Mouse (Mus musculus) MEL (cell line): ENCODE results near the gene Umad1. TPM values are rescaled to one million over a fixed set of nuclear protein-coding genes. Genes with fewer than 3 reads are reported as not detected.

Experiments used
- DNase-seq: peaks from one replicate; pipeline ENCODE4 v3.0.0; 2011; ENCODE audit warnings: low read depth, low spot score
- H3K27ac ChIP-seq: 2 replicates; pipeline ENCODE4 v1.5.1; 2012; ENCODE audit warnings: low read depth, mild to moderate bottlenecking, control low read depth, low read length, moderate library complexity; ENCODE audit not compliant: control insufficient read depth
- H3K27me3 ChIP-seq, 2 experiments: fragments of 150-350 bp in 1 of 2; sonication (generic) in 1 of 2; 2 replicates each; pipeline ENCODE4 v1.6.1; 2012; ENCODE audit warnings: low read length in 2 of 2, mild to moderate bottlenecking in 2 of 2, improper control_type of control experiment in 1 of 2, moderate library complexity in 1 of 2; ENCODE audit not compliant: insufficient read depth in 2 of 2, control insufficient read depth in 1 of 2
- H3K36me3 ChIP-seq, 2 experiments: 2 replicates each; pipeline ENCODE4 v1.6.1; 2012 to 2014; ENCODE audit warnings: low read length in 2 of 2, improper control_type of control experiment in 1 of 2, inconsistent platforms in 1 of 2, mild to moderate bottlenecking in 1 of 2; ENCODE audit not compliant: insufficient read depth in 2 of 2, control insufficient read depth in 1 of 2
- H3K4me1 ChIP-seq, 2 experiments: fragments of 150-350 bp in 1 of 2; sonication (generic) in 1 of 2; 2 replicates each; pipeline ENCODE4 v1.6.1; 2012; ENCODE audit warnings: low read length in 2 of 2, improper control_type of control experiment in 1 of 2, mild to moderate bottlenecking in 1 of 2; ENCODE audit not compliant: insufficient read depth in 2 of 2, control insufficient read depth in 1 of 2
- H3K4me3 ChIP-seq, 2 experiments: fragments of 150-350 bp in 1 of 2; sonication (generic) in 1 of 2; 2 replicates each; pipeline ENCODE4 v1.5.1; 2012; ENCODE audit warnings: low read depth in 2 of 2, low read length in 2 of 2, mild to moderate bottlenecking in 2 of 2, moderate library complexity in 2 of 2, control low read depth in 1 of 2, improper control_type of control experiment in 1 of 2; ENCODE audit not compliant: control insufficient read depth in 1 of 2, insufficient read depth in 1 of 2
- H3K79me2 ChIP-seq: 2 replicates; pipeline ENCODE4 v1.6.1; 2012; ENCODE audit warnings: mild to moderate bottlenecking, low read length, moderate library complexity; ENCODE audit not compliant: control insufficient read depth, poor library complexity, insufficient read depth
- H3K9ac ChIP-seq: 2 replicates; pipeline ENCODE4 v1.6.1; 2012; ENCODE audit warnings: low read depth, mild to moderate bottlenecking, control low read depth, low read length, moderate library complexity; ENCODE audit not compliant: control insufficient read depth, poor library complexity, severe bottlenecking
- H3K9me3 ChIP-seq: fragments of 150-350 bp; sonication (generic); replicated peaks from 2 replicates; pipeline ENCODE4 v1.6.1; 2012; ENCODE audit warnings: mild to moderate bottlenecking, low read length, improper control_type of control experiment, moderate library complexity; ENCODE audit not compliant: insufficient read depth
- BHLHE40 ChIP-seq: IDR thresholded peaks from 2 replicates; pipeline ENCODE4 v1.6.1; 2012; ENCODE audit warnings: low read depth, mild to moderate bottlenecking, inconsistent platforms, low read length, improper control_type of control experiment, borderline replicate concordance
- CHD1 ChIP-seq: IDR thresholded peaks from 2 replicates; pipeline ENCODE4 v1.6.1; 2012; ENCODE audit warnings: low read depth, mild to moderate bottlenecking, inconsistent platforms, low read length, improper control_type of control experiment
- CTCF ChIP-seq, 3 experiments: IDR thresholded peaks in 2 of 3; conservative IDR thresholded peaks in 1 of 3; 2 replicates each; pipeline ENCODE4 v1.5.1; 2011 to 2012; ENCODE audit warnings: low read length in 3 of 3, low read depth in 2 of 3, mild to moderate bottlenecking in 2 of 3, improper control_type of control experiment in 1 of 3, inconsistent platforms in 1 of 3, mixed read lengths in 1 of 3, moderate library complexity in 1 of 3; ENCODE audit not compliant: control insufficient read depth in 1 of 3, insufficient read depth in 1 of 3, poor library complexity in 1 of 3, severe bottlenecking in 1 of 3
- E2F4 ChIP-seq: IDR thresholded peaks from 2 replicates; pipeline ENCODE4 v1.6.1; 2011; ENCODE audit warnings: low read depth, low read length, improper control_type of control experiment, borderline replicate concordance
- ELF1 ChIP-seq: IDR thresholded peaks from 2 replicates; pipeline ENCODE4 v1.6.1; 2014; ENCODE audit warnings: low read depth, mild to moderate bottlenecking, inconsistent platforms, low read length, improper control_type of control experiment, moderate library complexity
- EP300 ChIP-seq, 2 experiments: IDR thresholded peaks; 2 replicates each; pipeline ENCODE4 v1.6.1; 2011; ENCODE audit warnings: improper control_type of control experiment in 2 of 2, low read length in 2 of 2, low read depth in 1 of 2, mild to moderate bottlenecking in 1 of 2
- ETS1 ChIP-seq: IDR thresholded peaks from 2 replicates; pipeline ENCODE4 v1.6.1; 2012; ENCODE audit warnings: low read depth, mild to moderate bottlenecking, inconsistent platforms, low read length, improper control_type of control experiment, moderate library complexity
- GATA1 ChIP-seq: IDR thresholded peaks from 2 replicates; pipeline ENCODE4 v1.6.1; 2011; ENCODE audit warnings: low read depth, low read length, improper control_type of control experiment
- HCFC1 ChIP-seq: IDR thresholded peaks from 2 replicates; pipeline ENCODE4 v1.6.1; 2012; ENCODE audit warnings: low read depth, mild to moderate bottlenecking, inconsistent platforms, low read length, improper control_type of control experiment, moderate library complexity
- JUND ChIP-seq: IDR thresholded peaks from 2 replicates; pipeline ENCODE4 v1.6.1; 2011; ENCODE audit warnings: low read depth, mild to moderate bottlenecking, improper control_type of control experiment, low read length
- KAT2A ChIP-seq: conservative IDR thresholded peaks from 2 replicates; pipeline ENCODE4 v1.6.1; 2012; ENCODE audit warnings: low read depth, low read length, improper control_type of control experiment, inconsistent platforms
- MAX ChIP-seq: IDR thresholded peaks from 2 replicates; pipeline ENCODE4 v1.6.1; 2011; ENCODE audit warnings: low read length, improper control_type of control experiment
- MEF2A ChIP-seq: IDR thresholded peaks from 2 replicates; pipeline ENCODE4 v1.6.1; 2014; ENCODE audit warnings: low read depth, mild to moderate bottlenecking, inconsistent platforms, low read length, improper control_type of control experiment; ENCODE audit not compliant: poor library complexity, insufficient replicate concordance, severe bottlenecking; ENCODE audit errors: extremely low read depth
- MXI1 ChIP-seq: IDR thresholded peaks from 2 replicates; pipeline ENCODE4 v1.6.1; 2011; ENCODE audit warnings: mild to moderate bottlenecking, low read depth, low read length, improper control_type of control experiment
- MYB ChIP-seq: IDR thresholded peaks from 2 replicates; pipeline ENCODE4 v1.6.1; 2011; ENCODE audit warnings: mild to moderate bottlenecking, low read depth, low read length, improper control_type of control experiment
- NELFE ChIP-seq: IDR thresholded peaks from 2 replicates; pipeline ENCODE4 v1.6.1; 2011; ENCODE audit warnings: low read depth, low read length, improper control_type of control experiment
- NRF1 ChIP-seq: IDR thresholded peaks from 2 replicates; pipeline ENCODE4 v1.6.1; 2014; ENCODE audit warnings: low read depth, mild to moderate bottlenecking, inconsistent platforms, low read length, improper control_type of control experiment, moderate library complexity; ENCODE audit not compliant: poor library complexity, insufficient read depth, severe bottlenecking
- POLR2A ChIP-seq, 2 experiments: IDR thresholded peaks; 2 replicates each; pipeline ENCODE4 v1.6.1; 2011 to 2012; ENCODE audit warnings: low read length in 2 of 2, mild to moderate bottlenecking in 2 of 2, control low read depth in 1 of 2, improper control_type of control experiment in 1 of 2, low read depth in 1 of 2, moderate library complexity in 1 of 2; ENCODE audit not compliant: control insufficient read depth in 1 of 2, insufficient read depth in 1 of 2, poor library complexity in 1 of 2
- POLR2AphosphoS5 ChIP-seq: IDR thresholded peaks from 2 replicates; pipeline ENCODE4 v1.6.1; 2012; ENCODE audit warnings: low read depth, borderline replicate concordance, mild to moderate bottlenecking, inconsistent platforms, low read length, moderate library complexity, mixed read lengths
- RCOR1 ChIP-seq: IDR thresholded peaks from 2 replicates; pipeline ENCODE4 v1.6.1; 2012; ENCODE audit warnings: low read depth, mild to moderate bottlenecking, inconsistent platforms, low read length, improper control_type of control experiment
- SIN3A ChIP-seq: IDR thresholded peaks from 2 replicates; pipeline ENCODE4 v1.6.1; 2012; ENCODE audit warnings: low read length, improper control_type of control experiment, inconsistent platforms
- SMC3 ChIP-seq: IDR thresholded peaks from 2 replicates; pipeline ENCODE4 v1.6.1; 2011; ENCODE audit warnings: low read depth, low read length, improper control_type of control experiment
- TBP ChIP-seq: IDR thresholded peaks from 2 replicates; pipeline ENCODE4 v1.8.0; 2011; ENCODE audit warnings: low read depth, low read length, improper control_type of control experiment
- UBTF ChIP-seq: IDR thresholded peaks from 2 replicates; pipeline ENCODE4 v1.6.1; 2012; ENCODE audit warnings: low read depth, mild to moderate bottlenecking, inconsistent platforms, low read length, improper control_type of control experiment, moderate library complexity, borderline replicate concordance; ENCODE audit not compliant: insufficient read depth
- ZC3H11A ChIP-seq: IDR thresholded peaks from 2 replicates; pipeline ENCODE4 v1.6.1; 2012; ENCODE audit warnings: low read depth, mild to moderate bottlenecking, inconsistent platforms, low read length, improper control_type of control experiment
- ZKSCAN1 ChIP-seq: IDR thresholded peaks from 2 replicates; pipeline ENCODE4 v1.6.1; 2012; ENCODE audit warnings: low read depth, mild to moderate bottlenecking, inconsistent platforms, low read length, improper control_type of control experiment, moderate library complexity
- polyA plus RNA-seq, 2 experiments: library from polyadenylated mRNA; stranded (reverse) in 1 of 2; unstranded in 1 of 2; fragments of >175 nt in 1 of 2; fragments of >200 nt in 1 of 2; gene quantifications; 2 replicates each; pipeline versions ENCODE4 v1.2.1 to v1.2.4; 2012; ENCODE audit warnings: low replicate concordance in 2 of 2, low read depth in 1 of 2; ENCODE audit not compliant: insufficient read length in 2 of 2, insufficient read depth in 1 of 2, missing spikeins in 1 of 2
- total RNA-seq: library from RNA; depleted of rRNA; stranded (reverse); fragments of 300-350 nt; gene quantifications from 2 replicates; pipeline ENCODE4 v1.2.3, GENCODE M21; 2012

The Umad1 gene
- total and polyA plus RNA-seq, 3 experiments: 5.3 to 9.7 TPM; not detected in 1

DNA sequence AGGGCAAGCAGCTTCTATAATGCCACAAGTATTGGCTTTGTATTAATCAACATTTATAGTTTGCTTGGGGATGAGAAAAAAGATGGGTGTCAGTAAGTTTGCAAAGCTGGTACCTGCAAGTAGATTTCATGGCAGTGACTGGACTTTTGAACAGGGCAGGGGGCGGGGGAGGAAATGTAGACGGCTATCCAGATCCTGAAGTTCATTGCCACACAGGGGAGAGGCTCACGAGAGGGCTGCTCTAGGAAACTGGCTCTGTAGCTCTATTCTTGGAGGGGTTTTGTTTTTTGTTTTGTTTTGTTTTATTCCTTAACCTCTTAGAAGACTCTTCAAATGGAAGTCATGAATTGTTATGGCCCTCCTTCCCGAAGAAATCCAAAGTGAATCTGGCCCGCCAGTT lies 162.3 kb downstream of the Umad1 start:
- Histone ChIP-seq H3K36me3 (peaks cover 0 to 44% of the 10 kb centered on the region in 2 experiments; a peak in 2 of 4 replicates), H3K27me3 (no peaks in the 10 kb centered on the region), H3K27ac (no peak overlapping the region), H3K9me3 (no peaks in the 10 kb centered on the region), H3K4me1 (peaks cover 30 to 36% of the 10 kb centered on the region in 2 experiments), H3K4me3 (no peak overlapping the region), H3K79me2 (no peaks in the 10 kb centered on the region)
- TF ChIP-seq ZC3H11A: no peak
- no peak for TF ChIP-seq ELF1
- no peak for TF ChIP-seq EP300 (IDR thresholded peaks at IDR 0.05; ENCODE audit: low read depth in 1 of 2, low read length in 2 of 2)
- TF ChIP-seq SMC3: no peak
- TF ChIP-seq JUND: no peak
- no peak for TF ChIP-seq POLR2AphosphoS5
- TF ChIP-seq MXI1: no peak
- no peak for TF ChIP-seq UBTF
- no peak for TF ChIP-seq ETS1
- no peak for TF ChIP-seq MYB
- TF ChIP-seq ZKSCAN1: no peak
- TF ChIP-seq MAX: no peak
- no peak for TF ChIP-seq KAT2A
- TF ChIP-seq TBP: no peak
- TF ChIP-seq NRF1: no peak
- TF ChIP-seq, all 39 proteins: peak for 0
- H3K9ac ChIP-seq: no peak overlapping the region
- DNase-seq: no peak

DNA sequence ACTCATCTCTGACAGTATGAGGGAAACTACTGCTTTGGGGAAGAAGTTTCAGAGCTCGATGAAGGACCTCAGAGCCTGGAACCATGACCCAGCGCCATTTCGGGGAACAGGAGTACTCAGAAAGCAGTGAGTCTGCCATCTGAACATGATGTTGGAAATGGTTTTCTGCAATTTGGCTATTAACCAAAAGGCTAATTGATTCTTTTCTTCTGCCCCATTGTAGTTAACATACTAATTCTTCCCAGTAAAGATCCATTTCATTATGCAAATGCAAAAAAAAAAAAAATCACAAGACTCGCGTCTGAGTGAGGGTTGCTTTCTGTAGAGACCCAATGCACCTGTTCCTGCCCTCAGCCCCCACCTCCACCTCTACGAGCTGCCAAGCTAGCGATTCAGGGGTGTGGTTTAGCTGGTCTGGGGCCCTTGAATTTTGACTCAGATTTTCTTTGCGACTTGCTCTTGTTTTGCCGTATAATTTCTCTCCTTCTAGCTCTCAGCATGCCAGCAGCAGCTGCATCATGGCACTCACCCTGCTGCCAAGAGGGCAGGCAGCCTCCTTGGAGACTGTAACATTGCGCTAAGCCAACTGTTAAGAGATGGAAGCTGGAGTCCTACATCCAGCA lies 163.0 kb downstream of the Umad1 start:
- no peaks in the 10 kb centered on the region for H3K9me3 ChIP-seq
- peaks cover 30 to 36% of the 10 kb centered on the region in 2 experiments for H3K4me1 ChIP-seq
- TF ChIP-seq EP300 (IDR thresholded peaks at IDR 0.05; ENCODE audit: low read depth in 1 of 2, low read length in 2 of 2): no peak
- no peak for TF ChIP-seq ELF1
- no peak for TF ChIP-seq SMC3
- no peak for TF ChIP-seq SIN3A
- TF ChIP-seq NELFE: no peak
- TF ChIP-seq ZC3H11A: no peak
- TF ChIP-seq GATA1: no peak
- no peak for TF ChIP-seq HCFC1
- no peak for TF ChIP-seq MEF2A
- TF ChIP-seq CHD1: no peak
- no peak for TF ChIP-seq BHLHE40
- no peak for TF ChIP-seq NRF1
- no peak for TF ChIP-seq E2F4
- TF ChIP-seq RCOR1: no peak
- TF ChIP-seq CTCF (IDR thresholded peaks at IDR 0.05 in 2 of 3, conservative IDR thresholded peaks at IDR 0.05 in 1 of 3; ENCODE audit: control insufficient read depth in 1 of 3, insufficient read depth in 1 of 3, low read depth in 2 of 3, low read length in 3 of 3, poor library complexity in 1 of 3, severe bottlenecking in 1 of 3): no peak
- TF ChIP-seq POLR2A (IDR thresholded peaks at IDR 0.05; ENCODE audit: control insufficient read depth in 1 of 2, insufficient read depth in 1 of 2, low read depth in 1 of 2, low read length in 2 of 2, poor library complexity in 1 of 2): no peak
- H3K36me3 ChIP-seq: peaks cover 0 to 44% of the 10 kb centered on the region in 2 experiments; a peak in 2 of 4 replicates
- H3K4me3 ChIP-seq: no peak overlapping the region
- DNase-seq: no peak
- H3K9ac ChIP-seq: no peak overlapping the region
- no peak overlapping the region for H3K27ac ChIP-seq
- H3K79me2 ChIP-seq: no peaks in the 10 kb centered on the region
- H3K27me3 ChIP-seq: no peaks in the 10 kb centered on the region
